Mouse (Mus musculus) embryonic facial prominence, embryonic 12.5 days (tissue): ENCODE results near the gene Ermap. TPM values are rescaled to one million over a fixed set of nuclear protein-coding genes. Genes with fewer than 3 reads are reported as not detected.
A peak's percentile ranks its signal among the peaks of the same experiment; 100 is the strongest.

Experiments
- ATAC-seq: fragments of 200-750 bp; cut with Nextera tagmentation; 2 replicates; pipeline ENCODE4 v1.8.0; 2017; ENCODE audit not compliant: insufficient number of reproducible peaks, insufficient read depth, low FRiP score, low TSS enrichment
- H3K27ac ChIP-seq: fragments of 300-500 bp; sonication (generic); 2 replicates; pipeline ENCODE4 v1.5.1; 2016; ENCODE audit warnings: mild to moderate bottlenecking
- H3K27me3 ChIP-seq: fragments of 300-500 bp; sonication (generic); 2 replicates; pipeline ENCODE4 v1.6.1; 2016; ENCODE audit warnings: mild to moderate bottlenecking, moderate library complexity
- H3K36me3 ChIP-seq: fragments of 300-500 bp; sonication (generic); 2 replicates; pipeline ENCODE4 v1.6.1; 2016; ENCODE audit warnings: mild to moderate bottlenecking
- H3K4me1 ChIP-seq: fragments of 300-500 bp; sonication (generic); 2 replicates; pipeline ENCODE4 v1.6.1; 2016
- H3K4me2 ChIP-seq: fragments of 300-500 bp; sonication (generic); replicated peaks from 2 replicates; pipeline ENCODE4 v1.6.1; 2016; ENCODE audit warnings: mild to moderate bottlenecking, moderate library complexity
- H3K4me3 ChIP-seq: fragments of 300-500 bp; sonication (generic); 2 replicates; pipeline ENCODE4 v1.5.1; 2016; ENCODE audit warnings: mild to moderate bottlenecking
- H3K9ac ChIP-seq: fragments of 300-500 bp; sonication (generic); 2 replicates; pipeline ENCODE4 v1.6.1; 2016; ENCODE audit warnings: mild to moderate bottlenecking, moderate library complexity
- H3K9me3 ChIP-seq: fragments of 300-500 bp; sonication (generic); 2 replicates; pipeline ENCODE4 v1.6.1; 2016; ENCODE audit warnings: mild to moderate bottlenecking, moderate library complexity
- WGBS: fragments of 180-500 bp; shearing (Covaris S2); methylation state at CpG from one replicate; pipeline ENCODE4 v1.1.7; 2016; 5-methylcytosine and 5-hydroxymethylcytosine counted together
- polyA plus RNA-seq: library from polyadenylated mRNA; unstranded; fragments of >200 nt; fragmentation: Nextera tagmentation; extraction: Ambion mirVana; gene quantifications from 2 replicates; pipeline ENCODE4 v1.2.1, GENCODE M21; 2016

Gene Ermap
- polyA plus RNA-seq, 1 experiment from 2014 or later = 8.9 TPM

DNA sequence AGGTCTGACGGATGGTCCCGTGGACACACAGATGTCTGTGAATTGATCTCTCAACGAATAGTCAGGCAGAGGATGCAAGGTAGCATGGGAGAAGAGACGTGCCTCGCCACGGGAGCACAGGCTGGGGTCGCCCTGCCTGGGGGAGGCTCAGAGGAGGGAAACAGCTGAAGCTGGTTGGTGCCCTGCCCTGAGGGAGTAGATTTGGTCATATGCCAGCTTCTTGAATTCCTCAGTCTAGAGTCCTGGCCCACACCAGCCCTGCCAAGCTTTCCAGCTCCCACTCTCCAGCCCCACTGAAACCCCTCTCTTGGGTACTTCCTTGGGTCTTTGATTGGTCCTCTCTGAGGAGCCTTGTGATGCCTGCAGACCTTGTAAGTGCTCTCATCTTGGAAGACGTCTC lies 26.9 kb upstream of the Ermap start:
- WGBS = 70% methylated on average over 8 of the region's 8 CpGs
- Histone ChIP-seq H3K36me3 (no peaks in the 10 kb centered on the region), H3K9ac (no peak overlapping the region), H3K4me2 (no peak overlapping the region), H3K27ac (no peak overlapping the region), H3K27me3 (no peaks in the 10 kb centered on the region), H3K9me3 (no peaks in the 10 kb centered on the region), H3K4me3 (no peak overlapping the region), H3K4me1 (peaks cover 7% of the 10 kb centered on the region; the same call in 1 of the 2 replicates)
- ATAC-seq = no peak

DNA sequence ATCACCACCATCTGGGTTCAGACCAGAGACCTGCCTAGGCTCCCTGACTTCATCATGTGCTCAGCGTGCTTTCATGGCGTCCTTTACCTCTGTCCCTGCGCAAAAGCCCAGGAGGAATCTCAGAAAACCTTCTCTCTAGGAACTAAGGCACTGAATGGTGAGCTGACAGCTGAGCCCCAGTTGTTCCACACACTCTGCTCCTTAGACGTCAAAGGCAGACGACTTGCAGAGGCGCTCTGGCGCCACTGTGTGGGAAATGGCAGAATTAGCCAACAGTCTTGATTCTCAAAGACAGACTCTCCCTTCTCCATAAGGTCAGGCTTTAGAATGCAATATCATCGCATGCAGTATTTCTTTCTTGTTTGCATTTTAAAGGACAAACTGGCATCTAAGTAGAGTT lies 14.9 kb upstream of the Ermap start:
- ATAC-seq = no peak

DNA sequence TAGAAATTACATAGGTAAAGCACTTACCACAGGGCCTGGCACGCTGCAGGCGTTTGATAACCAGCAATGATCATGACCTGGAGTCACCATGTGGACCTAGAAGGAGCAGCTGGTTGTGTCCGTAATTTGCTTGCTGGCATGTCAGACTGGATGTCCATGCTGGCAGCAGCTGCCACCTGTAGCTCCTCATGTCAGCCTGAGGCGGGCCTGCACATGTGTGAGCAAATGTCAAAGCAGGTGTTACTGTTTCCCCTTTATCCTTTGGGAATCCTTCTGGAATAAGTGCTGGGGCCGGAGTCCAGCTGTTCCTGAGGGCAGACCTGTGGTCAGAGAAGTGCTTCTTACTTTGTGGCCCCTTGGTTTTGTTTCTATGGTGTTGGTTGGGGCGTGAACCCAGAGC lies 8.3 kb upstream of the Ermap start:
- no peak overlapping the region for H3K4me2 ChIP-seq
- H3K36me3 ChIP-seq = peaks cover 23% of the 10 kb centered on the region
- 77% methylated on average over 6 of the region's 6 CpGs for whole genome bisulfite sequencing
- no peak for ATAC-seq
- H3K27me3 ChIP-seq = no peaks in the 10 kb centered on the region
- H3K9me3 ChIP-seq = no peaks in the 10 kb centered on the region
- H3K27ac ChIP-seq = no peak overlapping the region
- H3K9ac ChIP-seq = no peak overlapping the region
- peaks cover 14% of the 10 kb centered on the region; the same call in 1 of the 2 replicates for H3K4me1 ChIP-seq
- no peak overlapping the region for H3K4me3 ChIP-seq

More for the DNA sequence above, 14.9 kb upstream of the Ermap start:
- Histone ChIP-seq H3K27ac (no peak overlapping the region), H3K9me3 (no peaks in the 10 kb centered on the region), H3K9ac (no peak overlapping the region), H3K27me3 (no peaks in the 10 kb centered on the region), H3K4me3 (no peak overlapping the region), H3K4me1 (no peaks in the 10 kb centered on the region), H3K36me3 (peaks cover 13% of the 10 kb centered on the region), H3K4me2 (no peak overlapping the region)
- WGBS = 16% methylated on average over 8 of the region's 8 CpGs

DNA sequence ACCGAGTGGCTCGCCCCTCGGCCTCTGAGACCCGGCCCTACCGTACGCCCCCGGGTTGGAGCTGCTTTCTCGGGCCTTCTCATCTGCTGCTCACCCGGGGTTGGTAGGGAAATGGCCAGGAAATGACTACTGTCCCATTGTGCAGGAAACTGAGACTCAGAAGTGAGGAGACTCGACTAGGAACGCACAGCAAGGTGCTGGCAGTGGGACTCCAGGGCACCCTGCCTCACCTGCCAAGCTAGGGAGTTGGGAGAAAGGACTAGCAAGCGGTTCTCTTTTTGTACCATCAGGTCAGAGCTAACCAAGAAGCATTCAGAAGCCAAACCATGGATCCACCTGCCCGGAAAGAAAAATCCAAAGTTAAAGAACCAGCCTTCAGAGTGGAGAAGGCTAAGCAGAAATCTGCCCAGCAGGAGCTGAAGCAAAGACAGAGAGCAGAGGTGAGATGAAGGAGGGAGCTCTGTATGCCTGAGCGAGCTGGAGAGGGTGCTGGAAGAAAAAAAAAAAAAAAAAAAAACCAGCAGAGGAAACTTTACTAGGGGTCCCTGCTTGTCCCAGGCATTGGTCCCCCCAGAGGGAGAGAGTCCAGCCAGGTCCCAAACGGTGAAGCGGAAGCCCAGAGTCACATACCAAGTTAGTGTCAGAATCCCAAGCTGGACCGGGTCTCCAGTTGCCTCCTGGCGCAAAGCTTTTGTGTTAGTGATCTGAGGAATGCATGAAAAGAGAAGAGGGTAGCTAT lies 5.9 kb upstream of the Ermap start:
- 9% methylated on average over 18 of the region's 18 CpGs for WGBS
- Histone ChIP-seq H3K27me3 (no peaks in the 10 kb centered on the region), H3K36me3 (peaks cover 12% of the 10 kb centered on the region), H3K9ac (peak overlapping the region; percentile 72), H3K4me3 (peak overlapping the region; percentile 63), H3K27ac (peak overlapping the region; percentile 83), H3K9me3 (no peaks in the 10 kb centered on the region), H3K4me1 (peaks cover 14% of the 10 kb centered on the region; the same call in 1 of the 2 replicates), H3K4me2 (peak overlapping the region; percentile 70)
- ATAC-seq = no peak; the same call in 1 of the 2 replicates

DNA sequence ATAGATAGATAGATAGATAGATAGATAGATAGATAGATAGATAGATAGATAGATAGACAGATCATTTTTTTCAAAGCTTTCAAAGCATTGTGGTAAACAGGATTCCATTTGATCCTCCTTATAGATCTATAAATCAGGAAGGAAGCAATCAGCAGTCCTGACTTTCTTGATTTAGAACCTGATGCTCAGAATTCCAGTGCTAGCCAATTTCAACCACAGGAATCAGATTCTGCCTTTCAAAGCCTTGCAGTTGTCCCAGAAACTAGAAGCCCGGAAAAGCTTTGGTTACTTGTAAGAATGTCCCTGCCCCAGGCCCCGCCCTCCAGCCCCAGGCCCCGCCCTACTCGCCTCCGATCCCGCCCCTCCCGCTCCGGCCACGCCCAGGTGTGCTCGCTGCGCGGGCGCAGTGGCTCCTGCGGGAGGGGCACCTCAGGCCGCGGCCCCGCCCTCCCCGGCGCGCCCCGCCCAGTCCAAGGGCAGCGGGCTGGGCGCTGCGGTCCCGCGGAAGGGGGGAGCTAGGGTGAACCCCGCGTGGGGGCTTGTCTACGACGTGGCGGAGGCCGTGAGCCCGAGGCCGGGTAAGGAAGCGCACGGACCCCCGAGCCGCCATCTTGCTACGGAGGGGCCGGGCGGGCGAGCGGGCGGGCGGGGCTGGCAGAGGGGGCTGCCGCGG lies 5.2 kb upstream of the Ermap start, which contains the start of gene Svbp:
Gene Svbp (plus strand): TSS at position 398 of the 673 bp plus-strand sequence.
- 2% methylated on average over 46 of the region's 47 CpGs for WGBS

DNA sequence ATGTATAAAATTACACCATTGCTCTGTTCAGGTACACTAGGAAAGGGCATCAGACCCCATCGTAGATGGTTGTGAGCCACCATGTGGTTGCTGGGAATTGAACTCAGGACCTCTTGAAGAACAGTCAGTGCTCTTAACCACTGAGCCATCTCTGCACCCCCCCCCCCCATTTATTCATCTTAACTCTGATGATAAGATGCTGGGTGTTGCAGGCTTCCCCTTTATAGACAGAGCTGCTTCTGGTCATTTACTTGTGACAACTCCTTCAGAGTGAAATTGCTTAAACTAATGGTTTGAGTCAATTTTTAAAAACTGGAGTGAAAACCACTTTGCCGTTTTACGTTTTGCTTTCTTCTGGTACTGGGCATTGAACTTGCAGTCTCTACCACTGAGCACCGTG lies 2.9 kb upstream of the Ermap start:
- no peak overlapping the region for H3K9ac ChIP-seq
- H3K36me3 ChIP-seq = peaks cover 3% of the 10 kb centered on the region; the same call in 1 of the 2 replicates
- H3K27ac ChIP-seq = no peak overlapping the region
- no peaks in the 10 kb centered on the region for H3K9me3 ChIP-seq
- no peak overlapping the region for H3K4me2 ChIP-seq
- 90% methylated on average over 4 of the region's 4 CpGs for WGBS
- H3K4me1 ChIP-seq = peaks cover 14% of the 10 kb centered on the region; the same call in 1 of the 2 replicates
- H3K27me3 ChIP-seq = no peaks in the 10 kb centered on the region; the same call in 1 of the 2 replicates
- ATAC-seq = no peak
- no peak overlapping the region for H3K4me3 ChIP-seq

More for the DNA sequence above, 5.2 kb upstream of the Ermap start, which contains the start of gene Svbp:
- Histone ChIP-seq H3K27ac (peak within 1 kb of the TSS; percentile 83), H3K4me3 (peak within 1 kb of the TSS; percentile 63), H3K27me3 (no peaks in the 10 kb centered on the region), H3K36me3 (peaks cover 10% of the 10 kb centered on the region), H3K4me2 (peak within 1 kb of the TSS; percentile 70), H3K4me1 (peaks cover 14% of the 10 kb centered on the region; the same call in 1 of the 2 replicates), H3K9me3 (no peaks in the 10 kb centered on the region), H3K9ac (peak within 1 kb of the TSS; percentile 72)
- peak; percentile 93 for ATAC-seq

DNA sequence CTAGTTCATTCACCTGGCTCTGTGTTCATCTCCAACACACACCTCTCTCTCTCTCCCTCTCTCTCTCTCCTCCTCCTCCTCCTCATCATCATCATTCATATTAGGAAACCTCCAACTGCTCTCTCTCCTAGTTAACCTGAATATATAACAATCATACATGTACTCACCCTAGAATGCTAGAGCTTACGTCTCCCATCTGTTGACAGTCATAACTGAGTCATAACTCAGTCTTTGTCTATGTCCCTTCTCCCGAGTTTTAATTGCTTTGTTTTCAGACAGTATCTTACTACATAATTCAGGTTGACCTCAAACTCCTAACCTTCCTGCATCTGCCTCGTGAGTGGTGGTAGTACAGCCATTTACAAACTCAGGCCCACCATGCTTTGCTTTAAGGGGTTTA lies 1.5 kb upstream of the Ermap start:
- ATAC-seq = no peak
- no peak overlapping the region for H3K27ac ChIP-seq
- no peak overlapping the region for H3K4me2 ChIP-seq
- no peaks in the 10 kb centered on the region; the same call in 1 of the 2 replicates for H3K27me3 ChIP-seq
- H3K4me3 ChIP-seq = no peak overlapping the region
- no peak overlapping the region for H3K9ac ChIP-seq
- WGBS = 66% methylated on average over 3 of the region's 3 CpGs
- no peaks in the 10 kb centered on the region for H3K36me3 ChIP-seq
- H3K4me1 ChIP-seq = 0 out of 2 replicates have a peak, but pooled peaks cover under 1% of the 10 kb centered on the region
- no peaks in the 10 kb centered on the region for H3K9me3 ChIP-seq

DNA sequence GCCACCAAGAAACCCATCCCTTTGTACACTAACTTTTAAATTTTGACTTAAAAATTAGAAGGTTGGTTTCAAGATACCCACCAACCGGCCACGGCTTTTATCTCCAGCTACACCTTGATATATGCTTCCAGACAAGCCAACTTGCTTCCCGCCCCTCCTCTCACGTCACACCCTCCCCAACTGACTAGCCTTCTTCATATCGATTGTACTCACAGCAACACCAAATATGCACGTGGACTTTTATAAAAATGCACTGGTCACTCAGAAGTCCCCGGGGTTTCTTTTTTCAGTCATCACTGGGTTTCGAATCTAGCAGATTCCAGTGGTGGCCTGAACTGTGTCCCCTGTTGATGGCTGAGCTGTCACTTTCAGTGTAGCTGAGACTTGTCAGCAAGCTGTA lies 807 bp upstream of the Ermap start:
- no peak for ATAC-seq
- Histone ChIP-seq H3K9ac (no peak overlapping the region), H3K36me3 (no peaks in the 10 kb centered on the region), H3K4me1 (no peaks in the 10 kb centered on the region), H3K9me3 (no peaks in the 10 kb centered on the region), H3K4me2 (no peak overlapping the region), H3K27ac (no peak overlapping the region), H3K27me3 (no peaks in the 10 kb centered on the region; the same call in 1 of the 2 replicates), H3K4me3 (no peak overlapping the region)
- 83% methylated on average over 8 of the region's 8 CpGs for WGBS

DNA sequence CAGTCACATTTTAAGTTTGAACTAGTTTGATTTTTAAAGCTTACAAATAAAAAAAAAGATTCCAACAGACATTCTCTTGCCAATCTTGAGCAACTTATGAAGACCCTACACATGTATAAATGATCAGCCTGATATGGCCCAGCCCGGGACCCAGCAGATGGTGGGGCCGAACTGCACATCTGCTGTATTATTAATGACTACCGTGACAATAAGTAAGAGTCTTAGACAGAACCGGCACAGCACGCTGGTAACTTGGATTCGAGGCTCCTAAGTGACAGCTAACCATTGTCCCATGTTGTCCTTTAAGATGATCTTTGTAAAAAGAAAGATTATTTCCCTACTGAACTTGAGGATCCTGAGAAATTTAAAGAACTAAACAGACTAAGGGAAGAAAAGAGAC lies 419 bp downstream of the Ermap start:
- WGBS = 83% methylated on average over 6 of the region's 6 CpGs
- no peak overlapping the region for H3K27ac ChIP-seq

DNA sequence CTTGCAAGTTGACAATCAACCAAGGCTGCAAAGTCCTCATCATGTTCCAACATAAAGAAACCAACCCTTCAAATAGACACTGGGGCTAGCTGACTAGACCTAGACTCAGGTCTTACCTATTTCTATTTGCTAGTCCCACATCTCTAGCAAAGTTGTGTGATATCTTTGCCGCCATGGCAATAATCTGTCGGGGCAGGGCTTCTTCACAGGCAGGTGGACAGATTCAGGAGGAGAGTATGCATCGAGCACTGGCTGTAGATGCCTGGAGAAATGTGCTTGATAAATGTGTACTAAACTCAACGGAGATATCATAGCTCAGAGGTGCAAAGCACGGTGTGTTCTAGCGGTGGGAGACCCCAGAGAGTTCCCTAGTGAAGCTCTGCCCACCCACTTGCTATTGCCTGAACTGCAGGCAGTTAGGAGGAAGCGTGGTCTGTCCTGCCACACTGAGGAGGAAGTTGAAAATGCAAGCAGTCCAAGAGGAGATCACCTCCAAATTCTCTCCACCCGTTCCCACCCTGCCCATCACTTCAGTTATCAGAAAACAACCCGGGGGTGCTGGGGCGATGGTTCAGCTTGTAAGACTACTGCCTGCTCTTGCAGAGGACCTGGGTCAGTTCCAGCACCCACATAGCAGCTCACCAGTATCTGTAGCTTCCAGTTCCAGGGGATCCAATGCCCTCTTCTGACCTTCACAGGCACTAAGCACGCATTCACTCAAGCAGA lies 1.6 kb downstream of the Ermap start:
- Histone ChIP-seq H3K9ac (no peak overlapping the region), H3K36me3 (no peaks in the 10 kb centered on the region), H3K27me3 (no peaks in the 10 kb centered on the region; the same call in 1 of the 2 replicates), H3K9me3 (no peaks in the 10 kb centered on the region), H3K4me1 (no peaks in the 10 kb centered on the region), H3K27ac (no peak overlapping the region), H3K4me2 (no peak overlapping the region), H3K4me3 (no peak overlapping the region)
- no peak for ATAC-seq
- 57% methylated on average over 11 of the region's 11 CpGs for WGBS

More for the DNA sequence above, 419 bp downstream of the Ermap start:
- no peak overlapping the region for H3K4me2 ChIP-seq
- no peaks in the 10 kb centered on the region for H3K4me1 ChIP-seq
- ATAC-seq = no peak
- no peaks in the 10 kb centered on the region for H3K9me3 ChIP-seq
- H3K27me3 ChIP-seq = no peaks in the 10 kb centered on the region; the same call in 1 of the 2 replicates
- no peaks in the 10 kb centered on the region for H3K36me3 ChIP-seq
- no peak overlapping the region for H3K4me3 ChIP-seq
- no peak overlapping the region for H3K9ac ChIP-seq

DNA sequence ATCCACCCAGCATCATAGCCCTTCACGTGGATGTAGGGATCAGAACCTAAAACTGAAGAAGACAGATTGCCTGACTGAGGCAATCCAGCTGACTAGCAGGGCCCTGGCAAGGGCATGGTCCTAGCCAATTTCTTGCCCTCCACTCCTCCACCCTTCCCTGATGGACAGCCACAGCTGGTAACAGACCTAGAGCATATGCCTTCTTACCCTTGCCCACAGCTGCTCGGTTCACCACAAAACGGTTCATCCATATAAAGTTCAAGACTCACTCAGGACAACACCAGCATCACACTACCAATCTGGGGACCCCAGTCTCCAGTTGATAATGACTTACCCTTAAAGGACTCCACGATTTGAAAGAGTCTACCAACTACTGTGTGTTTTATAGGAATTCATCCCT lies 4.0 kb downstream of the Ermap start:
- ATAC-seq = no peak
- Histone ChIP-seq H3K9ac (no peak overlapping the region), H3K27me3 (no peaks in the 10 kb centered on the region; the same call in 1 of the 2 replicates), H3K27ac (no peak overlapping the region), H3K9me3 (no peaks in the 10 kb centered on the region), H3K4me3 (no peak overlapping the region), H3K4me1 (no peaks in the 10 kb centered on the region), H3K4me2 (no peak overlapping the region), H3K36me3 (no peaks in the 10 kb centered on the region)
- 88% methylated on average over 4 of the region's 4 CpGs for WGBS
